Mouse (Mus musculus) naive thymus-derived CD4-positive, alpha-beta T cell, adult 2 months (primary cell): ENCODE data around the gene Sult2b1.
A peak's percentile ranks its signal among the peaks of the same experiment; 100 is the strongest.

Experiments
- DNase-seq: peaks from one replicate; pipeline ENCODE4 v3.0.0-alpha.2; 2011; ENCODE audit warnings: low read depth

Gene Sult2b1

DNA sequence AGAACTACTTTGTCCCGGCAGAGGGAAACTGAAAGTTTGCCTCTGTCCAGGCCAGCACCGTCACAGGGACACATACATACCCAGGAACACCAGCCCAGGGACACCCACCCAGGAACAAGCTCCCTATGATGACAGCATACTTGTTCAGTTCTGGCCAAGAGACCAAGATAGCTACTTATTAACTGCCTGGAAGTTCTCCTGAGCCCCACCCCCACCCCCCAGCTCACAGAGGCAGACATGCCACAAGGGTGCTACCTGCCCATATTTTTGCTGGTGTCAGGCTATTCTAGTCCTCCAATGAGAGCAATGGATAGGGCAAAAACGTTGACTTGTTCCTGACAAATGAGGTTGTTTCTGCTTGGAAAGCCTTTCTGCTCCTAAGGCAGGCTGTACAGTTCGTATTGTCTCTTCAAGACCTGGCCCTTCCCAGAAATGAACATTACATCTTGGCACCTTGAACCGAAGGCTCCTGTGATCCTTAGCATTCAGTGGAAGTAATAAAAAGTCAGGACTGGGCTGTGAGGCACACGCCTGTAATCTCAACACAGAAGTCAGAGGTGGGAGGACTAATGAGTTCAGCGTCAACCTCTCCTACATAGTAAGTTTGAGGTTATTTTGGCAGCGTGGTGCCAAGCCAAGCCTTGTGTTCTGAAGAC, 13.9 kb downstream of the Sult2b1 start:
- no peak for DNase-seq

DNA sequence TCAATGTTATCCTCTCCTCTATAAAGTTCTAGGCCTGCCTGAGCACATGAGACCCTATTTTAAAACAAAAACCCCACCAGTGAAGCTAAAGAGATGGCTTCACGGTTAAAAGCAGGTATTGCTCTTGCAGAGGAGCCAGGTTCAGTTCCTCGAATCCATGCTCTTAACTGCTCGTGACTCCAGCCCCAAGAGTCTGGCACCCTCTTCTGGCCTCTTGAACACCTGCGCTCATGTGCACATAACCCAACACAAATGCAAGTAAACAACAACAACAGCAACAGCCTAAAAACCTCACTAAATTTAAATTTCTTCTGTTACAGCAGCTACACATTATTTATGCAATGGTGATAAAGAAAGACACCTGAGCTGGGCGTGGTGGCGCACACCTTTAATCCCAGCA, 17.0 kb downstream of the Sult2b1 start:
- DNase-seq: no peak

DNA sequence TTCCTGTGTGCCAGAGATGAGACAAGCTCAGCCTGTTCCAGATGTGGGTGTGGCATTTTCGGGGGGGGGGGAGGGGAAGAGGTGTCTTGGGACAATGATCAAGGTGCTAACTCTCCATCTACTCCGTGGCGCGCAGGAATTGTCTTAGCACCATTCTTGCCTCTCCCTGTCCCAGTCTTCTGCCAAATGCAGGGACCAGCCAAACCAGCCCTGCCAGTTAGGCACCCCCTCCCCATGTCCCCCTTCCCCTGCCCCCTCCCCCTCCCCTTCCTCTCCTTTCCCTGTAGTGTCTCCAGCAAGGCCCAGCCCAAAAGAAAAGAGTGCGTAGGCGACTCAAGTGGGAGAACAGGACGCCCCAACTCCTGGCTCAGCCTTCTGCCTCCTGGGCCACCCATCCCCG, 17.7 kb downstream of the Sult2b1 start:
- DNase-seq: no peak

DNA sequence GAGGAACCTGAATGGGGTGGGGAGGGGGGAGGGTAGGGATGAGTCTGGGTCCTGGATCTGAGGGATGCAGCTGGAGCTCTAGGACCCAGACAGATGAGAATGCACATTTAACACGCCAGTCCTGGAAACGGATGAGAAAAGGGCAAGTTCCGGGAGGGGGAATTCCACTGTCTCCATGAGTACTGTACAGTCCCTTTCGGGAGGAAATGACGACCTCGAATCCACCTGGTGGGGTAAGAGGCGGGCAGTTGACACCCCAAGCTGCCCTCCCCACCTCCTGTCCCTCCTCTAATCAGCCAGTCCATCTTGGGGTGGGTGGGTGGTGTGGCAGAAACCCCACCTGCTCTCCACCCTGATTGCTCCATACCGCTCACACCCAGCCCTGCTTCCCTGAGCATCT, 18.5 kb downstream of the Sult2b1 start:
- DNase-seq: no peak

DNA sequence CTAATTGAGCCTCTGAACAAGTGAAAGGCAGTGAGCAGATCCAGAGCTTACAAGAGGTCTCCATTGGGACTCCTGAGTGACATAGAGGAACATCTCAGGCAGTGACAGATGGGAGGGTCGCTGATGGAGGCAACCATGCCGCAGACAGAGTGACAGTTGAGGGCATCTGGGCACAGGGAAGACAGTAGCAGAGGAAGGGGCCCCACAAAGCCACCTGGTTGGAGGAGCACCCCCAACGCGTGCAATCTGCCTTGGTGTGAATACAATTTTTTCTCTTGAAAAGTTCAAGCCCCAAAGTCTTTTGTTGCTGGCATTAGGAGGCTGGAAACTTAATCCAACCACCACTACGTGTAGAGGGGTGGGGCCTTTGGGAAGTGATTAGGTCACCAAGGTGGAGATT, 24.3 kb downstream of the Sult2b1 start:
- DNase-seq: no peak

DNA sequence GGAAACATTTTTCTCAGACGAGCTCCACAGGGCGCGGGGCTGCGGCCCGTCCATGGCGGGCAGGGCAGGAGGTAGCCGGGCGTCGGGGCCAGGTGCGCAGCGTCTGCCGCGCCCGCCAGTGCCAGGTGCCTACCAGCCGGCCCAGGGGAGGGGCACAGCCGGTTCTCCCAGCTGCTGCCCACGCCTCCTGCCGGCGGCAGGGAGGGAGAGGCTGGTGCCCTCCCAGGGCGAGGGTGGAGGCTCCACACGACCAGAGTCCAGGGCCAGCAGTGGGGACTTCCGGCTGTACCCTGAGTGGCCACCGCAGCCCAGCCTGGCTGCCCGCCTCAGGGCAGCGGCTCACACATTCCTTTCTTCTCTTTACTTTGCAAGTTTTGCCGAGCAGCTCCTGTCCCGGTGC, 25.1 kb downstream of the Sult2b1 start:
- no peak for DNase-seq

DNA sequence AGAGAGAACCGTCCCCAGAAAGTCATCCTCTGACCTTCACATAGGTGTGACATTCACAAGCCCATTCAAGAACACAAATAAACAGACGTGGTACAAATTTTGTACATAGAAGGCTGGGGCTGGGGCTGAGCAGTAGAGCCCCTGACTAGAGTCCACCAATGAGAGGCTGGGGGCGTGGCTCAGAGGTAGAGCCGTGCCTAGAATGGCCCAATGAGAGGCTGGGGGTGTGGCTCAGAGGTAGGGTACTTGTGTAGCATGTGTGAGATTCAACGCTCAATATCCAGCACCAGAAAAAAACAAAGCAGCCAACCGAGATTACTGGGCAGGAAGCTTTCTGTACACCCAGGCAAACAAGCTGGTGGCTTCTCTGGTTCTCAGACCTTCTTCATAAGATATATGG, 28.8 kb downstream of the Sult2b1 start:
- no peak for DNase-seq

DNA sequence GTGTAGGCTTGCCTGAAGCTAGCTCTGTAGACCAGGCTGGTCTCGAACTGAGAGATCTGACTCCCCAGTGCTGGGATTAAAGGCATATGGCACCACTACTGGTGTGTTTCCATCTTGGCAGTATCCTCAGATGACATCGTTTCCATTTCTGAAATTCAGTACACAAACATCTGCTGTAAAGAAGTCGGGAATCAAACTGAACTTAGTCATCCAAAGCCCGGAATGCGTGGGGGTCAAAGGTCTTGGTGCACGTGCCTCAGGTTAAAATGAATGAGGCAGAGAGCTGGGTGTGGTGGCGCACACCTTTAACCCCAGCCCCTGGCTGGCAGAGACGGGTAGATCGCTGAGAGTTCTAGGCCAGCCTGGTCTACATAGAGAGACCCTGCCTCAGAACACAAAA, 34.3 kb downstream of the Sult2b1 start:
- DNase-seq: no peak

DNA sequence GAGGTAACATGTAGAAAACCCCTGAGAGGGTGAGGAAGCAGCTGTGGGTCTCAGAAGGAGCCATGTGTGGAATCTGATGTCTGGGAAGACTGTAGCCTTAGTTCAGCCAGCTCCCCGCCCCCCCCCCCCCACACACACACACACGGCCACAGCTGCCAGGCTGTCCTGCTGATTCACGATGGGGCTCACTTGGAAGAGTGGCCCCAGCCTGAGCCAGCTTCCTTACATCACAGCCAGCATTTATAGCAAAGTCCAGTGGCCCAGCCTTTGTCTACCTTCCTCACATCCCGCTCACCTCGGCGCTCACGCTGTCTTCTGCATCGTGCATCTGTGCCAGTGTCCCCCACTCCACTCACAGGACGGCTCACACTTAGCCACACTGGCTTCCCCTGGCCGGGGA, 35.1 kb downstream of the Sult2b1 start:
- DNase-seq: no peak

DNA sequence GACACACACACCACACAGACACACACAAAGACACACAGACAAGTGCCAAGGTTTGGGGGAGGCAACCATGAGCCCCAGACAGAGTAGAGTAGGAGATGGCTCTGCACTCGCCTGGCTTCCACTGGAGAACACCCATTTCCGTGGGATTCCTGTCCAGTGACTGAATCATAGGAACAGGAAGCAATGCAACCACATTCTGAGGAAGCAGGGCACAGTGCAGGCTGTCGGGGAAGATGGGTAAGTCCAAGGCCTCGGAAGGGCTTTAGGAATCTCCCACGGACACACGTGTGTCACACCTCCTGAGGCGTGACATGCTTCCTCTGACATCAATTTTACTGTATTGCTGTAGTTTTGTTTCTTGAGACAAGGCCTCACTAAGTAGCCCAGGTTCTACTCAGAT, 36.4 kb downstream of the Sult2b1 start:
- no peak for DNase-seq

DNA sequence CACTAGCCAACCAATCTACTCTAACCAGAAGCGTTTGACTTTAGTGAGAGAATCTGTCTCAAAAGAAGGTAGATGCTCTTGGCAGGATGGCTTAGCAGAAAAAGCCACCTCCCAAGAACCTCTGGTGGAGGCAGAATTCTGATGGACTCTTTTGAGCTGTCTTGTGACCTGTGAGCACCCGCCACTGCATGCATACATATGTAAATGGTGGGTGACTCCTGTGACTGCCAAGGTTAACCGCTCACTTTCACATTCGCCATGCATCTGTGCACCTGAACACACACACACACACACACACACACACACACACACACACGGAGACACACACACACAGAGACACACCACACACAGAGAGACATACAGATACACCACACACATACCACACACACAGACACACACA, 37.0 kb downstream of the Sult2b1 start:
- no peak for DNase-seq

DNA sequence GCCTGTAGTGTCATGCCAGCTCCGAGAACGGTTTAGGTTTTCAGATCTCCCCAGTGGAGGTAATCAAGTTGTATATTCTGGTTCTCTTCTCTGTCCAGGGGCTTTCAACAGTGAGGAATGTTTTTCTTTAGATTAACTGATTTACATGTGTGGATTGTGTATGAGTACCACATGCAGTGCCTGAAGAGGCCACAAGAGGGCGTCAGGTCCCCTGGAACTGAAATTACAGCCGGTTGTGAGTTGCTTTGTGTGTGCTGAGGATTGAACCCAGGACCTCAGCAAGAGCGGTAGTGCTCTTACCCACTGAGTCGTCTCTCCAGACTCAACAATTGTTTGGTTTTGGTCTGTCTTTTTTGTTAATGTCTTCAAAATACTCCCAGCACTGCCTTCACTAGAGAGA, 38.0 kb downstream of the Sult2b1 start:
- peak; percentile 54 for DNase-seq

DNA sequence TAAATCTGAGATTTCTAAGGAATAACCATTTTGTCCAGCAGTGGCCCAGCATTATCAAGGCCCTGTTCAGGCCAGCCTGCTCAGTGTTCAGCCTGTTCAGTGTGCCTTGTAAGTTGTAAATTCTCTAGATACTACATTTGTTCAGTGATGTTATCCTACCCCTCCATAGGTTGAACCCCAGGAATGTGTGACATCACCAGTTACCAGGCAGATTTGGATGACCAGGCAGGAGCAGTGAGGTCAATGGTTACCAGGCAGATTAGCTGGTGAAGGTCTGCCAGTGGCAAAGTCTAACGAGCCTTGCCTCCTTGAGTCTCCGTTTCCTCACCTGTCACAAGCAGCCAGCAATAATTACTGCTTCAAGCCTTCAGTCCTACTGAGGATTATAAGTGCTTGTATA, 40.1 kb downstream of the Sult2b1 start:
- DNase-seq: peak; percentile 73

DNA sequence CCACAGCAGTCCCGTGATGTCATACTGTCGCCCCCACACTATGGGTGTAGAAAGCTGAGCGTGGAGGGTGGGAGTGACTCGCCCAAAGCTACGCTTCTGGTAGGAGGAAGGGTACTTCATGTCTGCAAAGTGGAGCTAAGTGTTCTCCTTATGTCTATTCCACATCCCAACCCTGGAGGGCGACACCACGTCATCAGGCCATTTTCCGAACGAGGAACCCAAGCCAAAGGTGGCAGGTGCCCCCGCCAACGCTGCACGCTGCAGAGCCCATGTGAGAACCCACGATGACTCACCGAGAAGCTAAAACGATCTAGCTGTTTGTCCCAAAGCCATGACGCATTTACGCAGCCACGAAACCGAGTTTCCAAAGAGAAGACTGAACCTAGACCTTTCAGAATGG, 42.1 kb downstream of the Sult2b1 start:
- DNase-seq: peak; percentile 84

DNA sequence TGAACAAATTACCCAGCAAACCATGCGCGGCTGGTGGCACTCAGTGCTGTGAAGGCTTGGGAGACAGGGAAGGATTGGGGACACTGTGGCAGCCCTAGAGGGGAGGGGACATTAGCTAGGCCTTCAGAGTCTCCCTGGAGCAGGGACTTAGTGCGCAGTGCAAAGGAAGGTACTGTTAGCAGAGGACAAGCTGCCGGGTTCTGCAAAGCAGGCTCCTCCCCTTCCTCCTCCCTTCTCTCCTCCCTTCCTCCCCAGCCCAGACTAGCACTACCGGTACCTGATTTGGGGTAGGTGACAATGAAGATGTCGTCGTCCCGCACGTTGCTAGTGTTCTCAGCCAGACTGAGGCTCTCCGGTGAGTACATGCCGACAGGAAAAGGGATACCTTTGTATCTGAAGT, 42.7 kb downstream of the Sult2b1 start:
- peak; percentile 87 for DNase-seq

DNA sequence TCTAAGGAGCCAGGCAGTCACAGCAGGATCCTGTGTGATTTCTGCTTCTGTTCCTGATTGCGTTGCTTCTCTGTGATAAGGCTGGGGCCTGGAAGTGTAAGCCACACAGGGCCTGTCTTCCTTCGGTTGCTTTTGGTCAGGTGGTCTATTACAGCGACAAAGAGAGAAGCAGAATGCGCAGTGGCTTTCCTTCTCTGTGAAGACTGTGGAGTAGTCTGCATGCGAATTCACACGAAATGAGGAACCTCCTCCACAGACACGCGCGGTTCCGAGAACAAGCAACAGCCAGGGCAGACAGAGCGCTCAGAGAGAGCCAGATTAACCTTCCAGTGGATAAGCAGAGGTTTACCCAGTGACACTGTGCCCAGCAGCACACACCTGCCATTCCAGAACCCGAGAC, 43.2 kb downstream of the Sult2b1 start:
- no peak for DNase-seq

DNA sequence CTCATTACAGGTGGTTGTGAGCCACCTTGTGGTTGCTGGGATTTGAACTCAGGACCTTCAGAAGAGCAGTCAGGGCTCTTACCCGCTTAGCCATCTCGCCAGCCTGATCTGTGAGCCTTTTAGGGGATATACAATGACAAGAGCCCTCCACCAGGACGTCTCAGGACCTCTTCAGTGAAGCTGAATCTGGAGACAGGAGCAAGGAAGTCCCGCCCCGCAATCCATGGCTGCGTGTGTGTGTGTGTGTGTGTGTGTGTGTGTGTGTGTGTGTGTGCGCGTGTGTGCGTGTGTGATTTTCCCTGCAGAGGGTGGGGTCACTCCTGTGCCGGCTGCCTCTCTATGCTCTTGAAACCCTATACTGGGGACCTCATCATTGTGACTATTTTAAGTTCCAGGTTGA, 44.6 kb downstream of the Sult2b1 start:
- DNase-seq: peak; percentile 61

DNA sequence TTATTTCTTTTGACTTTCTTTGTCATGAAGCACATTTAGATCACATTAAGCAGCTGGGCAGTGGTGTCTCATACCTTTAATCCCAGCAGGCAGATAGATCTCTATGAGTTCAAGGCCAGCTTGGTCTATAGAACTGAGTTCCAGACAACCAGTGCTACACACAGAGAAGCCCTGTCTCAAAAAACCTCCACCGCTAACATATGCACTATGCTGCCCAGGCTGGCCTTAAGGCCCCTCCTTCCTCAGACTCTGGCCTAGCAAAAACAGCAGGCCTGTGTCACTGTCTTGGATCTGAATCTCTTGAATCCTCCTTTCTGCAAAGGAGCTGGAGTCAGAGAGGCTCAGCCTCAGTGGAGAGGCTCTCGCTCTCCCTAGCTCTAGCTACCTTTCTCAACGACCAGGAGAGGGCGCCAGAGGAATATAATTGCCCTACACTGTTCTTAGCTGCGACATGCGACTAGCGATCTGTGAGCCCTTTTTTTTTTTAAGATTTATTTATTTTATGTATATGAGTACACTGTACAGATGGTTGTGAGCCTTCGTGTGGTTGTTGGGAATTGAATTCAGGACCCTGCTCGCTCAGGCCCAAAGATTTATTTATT, 45.2 kb downstream of the Sult2b1 start:
- peak; percentile 96 for DNase-seq

DNA sequence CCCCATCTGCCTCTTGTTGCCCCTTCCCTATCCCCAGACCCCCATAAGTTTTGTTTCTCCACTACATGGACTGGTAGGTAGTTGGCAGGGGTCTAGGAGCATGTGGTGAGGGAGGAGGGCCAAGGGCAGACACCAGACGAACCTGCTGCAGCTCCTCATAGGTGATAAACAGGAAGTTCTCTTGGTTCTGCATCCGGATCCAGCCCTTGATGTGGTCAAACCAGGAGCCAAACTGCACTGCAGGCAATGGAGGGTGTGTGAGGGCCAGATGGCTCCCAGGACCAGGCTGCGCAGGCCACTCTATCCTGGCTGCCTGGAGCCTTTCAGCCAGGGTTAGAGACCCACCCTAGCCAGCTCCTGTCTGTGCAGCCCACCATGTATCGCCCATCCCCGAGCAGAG, 51.0 kb downstream of the Sult2b1 start:
- peak; percentile 89 for DNase-seq

DNA sequence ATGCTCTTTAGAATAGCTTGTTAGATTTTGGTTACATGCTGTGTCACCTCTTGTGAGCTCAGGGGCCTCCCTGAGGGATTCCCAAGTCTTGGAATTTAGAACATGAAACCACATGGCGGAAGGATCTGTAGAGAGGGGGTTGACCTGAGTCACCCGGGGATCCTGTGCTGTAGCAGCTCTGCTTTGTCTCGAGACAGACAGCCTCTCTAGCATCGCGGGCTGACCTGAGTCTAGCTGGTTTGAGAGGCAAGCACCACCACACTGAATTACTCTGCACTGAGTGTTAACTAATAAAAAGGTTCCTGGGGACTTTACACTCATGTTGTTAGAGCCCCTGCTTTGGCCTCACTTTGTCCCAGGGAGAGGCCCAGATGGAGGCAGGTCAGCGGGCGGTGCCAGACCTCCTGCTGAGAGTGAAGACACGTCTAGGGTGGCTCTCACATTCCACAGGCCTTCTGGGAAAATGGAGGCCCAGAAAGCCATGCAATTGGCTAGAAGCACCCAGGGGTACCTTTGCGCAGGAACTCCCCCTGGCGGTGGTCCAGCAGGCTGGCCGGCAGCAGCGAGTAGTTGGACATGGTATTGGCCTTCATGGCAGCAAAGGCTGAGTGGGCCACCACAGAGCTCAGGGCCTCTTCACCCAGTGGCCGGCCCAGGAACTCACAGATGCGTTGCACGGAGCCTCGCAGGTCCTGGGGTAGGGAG, 53.6 kb downstream of the Sult2b1 start:
- peak; percentile 48 for DNase-seq

DNA sequence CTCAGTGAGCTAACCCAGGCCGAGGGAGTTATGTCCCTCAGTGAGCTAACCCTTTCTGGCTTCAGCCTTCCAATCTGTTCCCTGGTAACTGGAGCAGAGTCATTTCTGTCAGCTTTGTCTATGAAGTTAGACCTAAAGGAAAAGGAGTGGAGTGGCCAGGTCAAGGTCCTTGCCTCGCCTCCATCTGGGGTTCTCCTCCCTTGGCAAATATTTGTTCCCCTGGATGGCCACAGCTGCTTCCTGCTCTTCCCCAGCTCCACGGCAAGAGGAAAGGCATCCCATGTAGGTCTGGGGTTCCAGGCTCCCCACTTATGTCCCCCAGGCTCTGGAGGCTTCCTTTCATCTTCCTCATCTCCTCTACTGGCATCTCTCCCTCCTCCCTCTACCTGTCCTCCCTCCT, 56.8 kb downstream of the Sult2b1 start:
- no peak for DNase-seq

DNA sequence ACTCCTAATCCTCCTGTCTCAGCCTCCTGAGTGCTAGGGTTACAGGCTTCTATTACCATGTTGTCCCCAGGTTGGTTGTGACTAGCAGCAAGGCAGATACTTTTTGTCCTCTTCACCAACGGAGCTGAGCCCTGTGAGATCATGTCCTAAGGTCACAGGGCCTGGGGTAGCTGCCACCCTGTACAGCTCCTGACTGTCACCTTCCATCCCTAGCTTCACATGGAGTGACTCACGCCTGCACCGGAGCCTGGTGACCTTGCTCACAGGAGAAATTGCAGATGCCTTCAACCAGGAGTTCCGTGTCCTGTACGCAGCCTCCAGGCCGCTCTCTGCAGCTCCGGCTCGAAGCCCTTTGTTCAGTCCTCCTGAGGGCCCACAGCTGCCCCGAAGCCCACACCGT, 58.0 kb downstream of the Sult2b1 start:
- DNase-seq: no peak

DNA sequence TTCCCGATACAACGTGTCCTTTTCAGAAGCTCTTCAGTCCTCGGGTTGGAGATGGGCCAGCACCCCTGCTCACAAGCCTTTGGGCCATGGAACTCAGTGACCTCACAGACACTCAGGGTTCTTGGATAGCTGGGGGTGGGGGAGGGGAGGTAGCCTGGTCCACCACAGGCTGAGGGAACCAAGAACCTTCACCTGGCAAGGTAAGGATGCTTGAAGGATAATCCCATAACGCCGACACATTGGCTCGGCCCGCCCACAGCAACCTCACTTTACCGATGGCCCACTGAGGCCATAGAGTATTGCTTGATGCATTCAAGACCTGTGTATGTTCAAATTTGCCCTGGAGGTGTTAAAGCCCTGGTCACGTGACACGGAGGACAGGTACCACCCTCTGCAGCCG, 58.8 kb downstream of the Sult2b1 start, which contains the start of gene Spaca4:
Gene Spaca4 (minus strand): TSS at position 101 of the 400 bp plus-strand sequence.
- no peak for DNase-seq

DNA sequence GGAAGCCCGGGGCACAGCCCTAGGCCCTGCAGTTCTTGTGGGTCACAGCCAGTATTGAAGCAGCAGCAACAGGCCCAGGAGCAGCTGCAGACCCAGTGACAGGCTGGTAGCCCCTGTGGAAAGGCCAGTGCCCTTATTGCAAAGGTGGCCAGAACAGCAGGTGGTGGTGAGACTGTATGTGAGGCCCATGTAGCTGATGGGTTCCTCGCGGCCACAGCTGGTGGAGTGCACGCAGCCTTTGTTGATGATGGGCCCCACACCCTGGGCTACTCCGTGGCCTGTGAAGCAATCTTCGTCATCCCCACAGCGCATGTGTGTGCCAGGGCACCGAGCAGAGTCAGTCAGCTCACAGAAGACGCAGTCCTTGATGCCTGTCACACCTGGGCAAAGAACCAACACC, 59.3 kb downstream of the Sult2b1 start:
- DNase-seq: no peak
